Mouse (Mus musculus): ENCODE measurements around the gene Rnf167. TPM values are rescaled to one million over a fixed set of nuclear protein-coding genes. Genes with fewer than 3 reads are reported as not detected.
A peak's percentile ranks its signal among the peaks of the same experiment; 100 is the strongest.

The Rnf167 gene
- total RNA-seq, 2 experiments from 2014 or later: 72.6 to 80.7 TPM

- DNase-seq (ENCODE audit: low spot score in 2 of 2): no peak
These were observed 24.5 kb downstream of the Rnf167 start for GRCm38 (mm10) chr11:70671333-70672047.

GRCm38 (mm10) chr11:70674014-70674413, 27.0 kb downstream of the Rnf167 start:
- no peak for DNase-seq (ENCODE audit: low spot score in 2 of 2)

- DNase-seq (ENCODE audit: low spot score in 2 of 2): no peak
These were observed 27.5 kb downstream of the Rnf167 start for GRCm38 (mm10) chr11:70674501-70674900.

DNA sequence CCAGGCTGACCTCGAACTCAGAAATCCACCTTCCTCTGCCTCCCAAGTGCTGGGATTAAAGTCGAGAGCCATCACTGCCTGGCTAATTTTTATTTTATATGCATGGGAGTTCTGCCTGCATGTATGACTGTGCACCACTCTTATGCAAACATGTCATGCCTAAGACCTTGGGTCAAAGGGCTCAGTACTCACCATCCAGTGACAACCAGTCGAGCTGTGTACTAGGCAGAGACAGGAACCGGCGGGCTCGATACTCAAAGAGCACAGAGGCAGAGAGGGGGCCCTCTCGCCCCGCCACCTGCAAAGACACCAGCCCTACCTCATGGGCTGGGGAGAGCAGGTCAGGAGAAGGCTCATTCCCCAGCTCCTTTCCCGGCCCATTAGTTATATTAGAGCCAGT, 31.1 kb downstream of the Rnf167 start:
- no peak for DNase-seq (ENCODE audit: low spot score in 2 of 2)

DNA sequence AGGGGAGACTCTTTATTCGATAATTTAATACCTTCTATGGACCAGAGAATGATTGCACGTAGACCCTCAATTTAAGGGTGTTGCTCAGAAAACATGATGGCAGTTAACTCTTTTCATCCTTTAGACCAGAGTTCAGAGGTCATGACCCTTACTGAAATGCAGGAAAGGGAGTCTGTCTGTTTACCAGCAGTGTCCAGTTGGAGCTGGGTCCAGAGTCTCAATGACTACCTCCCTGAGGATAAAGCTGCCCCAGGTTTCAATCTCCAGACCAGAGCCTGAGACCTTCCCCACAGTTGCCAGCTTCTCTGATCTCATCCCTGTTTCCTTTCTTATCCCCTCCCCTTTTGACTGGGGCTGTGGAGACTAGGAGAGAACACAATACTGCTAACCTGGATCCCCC, 31.5 kb downstream of the Rnf167 start:
- no peak for DNase-seq (ENCODE audit: low spot score in 2 of 2)

- DNase-seq (ENCODE audit: low spot score in 2 of 2): no peak
These were observed 32.3 kb downstream of the Rnf167 start for GRCm38 (mm10) chr11:70679361-70679760.

DNA sequence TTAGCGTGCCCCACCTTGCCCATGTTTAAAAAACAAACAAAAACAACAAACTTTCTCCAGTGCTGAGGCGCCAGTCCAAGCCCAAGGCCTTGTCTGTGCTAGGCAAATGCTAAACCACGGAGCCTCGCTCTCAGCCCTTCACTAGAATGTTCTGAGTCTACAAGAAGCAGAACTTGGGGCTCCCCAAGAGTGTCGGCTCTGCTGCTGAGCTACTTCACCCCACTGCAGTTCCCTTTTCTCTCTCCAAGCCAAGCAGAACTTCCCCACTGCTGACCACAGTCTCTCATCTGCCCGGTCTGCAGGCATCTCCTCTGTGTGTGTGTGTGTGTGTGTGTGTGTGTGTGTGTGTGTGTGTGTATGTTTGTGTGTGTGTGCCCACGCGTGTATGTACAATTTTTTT, 32.9 kb downstream of the Rnf167 start:
- DNase-seq (ENCODE audit: low spot score in 2 of 2): no peak

- no peak for DNase-seq (ENCODE audit: low spot score in 2 of 2)
These were observed 34.1 kb downstream of the Rnf167 start for GRCm38 (mm10) chr11:70681170-70681569.

GRCm38 (mm10) chr11:70681897-70682581, 35.0 kb downstream of the Rnf167 start:
- no peak for DNase-seq (ENCODE audit: low spot score in 2 of 2)

- no peak for DNase-seq (ENCODE audit: low spot score in 2 of 2)
These were observed 36.6 kb downstream of the Rnf167 start for GRCm38 (mm10) chr11:70683640-70684039.

- DNase-seq (ENCODE audit: low spot score in 2 of 2): peak in 1 of 2 experiments; percentile 30
These were observed 40.0 kb downstream of the Rnf167 start for GRCm38 (mm10) chr11:70686901-70687566.

DNA sequence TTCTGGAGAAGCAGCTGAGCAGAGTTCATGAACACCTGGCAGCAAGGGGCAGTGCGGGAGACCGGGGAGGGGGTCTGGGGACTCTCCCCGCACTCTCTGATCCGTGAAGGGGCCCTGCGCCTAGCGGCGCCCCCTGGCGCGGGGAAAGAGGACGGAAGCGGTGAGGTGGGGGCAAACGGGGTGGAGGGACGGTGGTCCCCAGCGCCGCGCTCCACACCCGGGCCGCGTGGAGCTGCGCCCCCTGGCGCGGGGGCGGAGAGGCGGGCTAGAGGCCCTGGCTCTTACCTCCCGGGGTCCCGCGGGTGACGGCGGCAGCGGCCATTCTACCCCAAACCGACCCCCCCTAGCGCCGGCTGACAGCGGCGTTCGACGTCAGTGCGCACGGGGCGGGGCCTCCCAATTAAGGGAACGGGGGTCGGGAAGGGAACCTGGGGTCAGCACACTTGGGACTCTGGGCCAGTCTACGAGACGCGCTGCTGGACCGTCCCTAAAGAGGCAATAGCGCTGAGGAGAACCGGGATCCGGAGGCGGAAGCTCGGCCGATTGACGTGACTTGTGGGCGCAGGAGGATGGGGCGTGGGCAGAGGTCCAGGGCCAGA, 40.7 kb downstream of the Rnf167 start, which contains the start of gene Camta2:
Gene Camta2 (minus strand): TSS at position 505 of the 599 bp plus-strand sequence.
- DNase-seq (ENCODE audit: low spot score in 2 of 2): peak; percentile 85 to 92

DNA sequence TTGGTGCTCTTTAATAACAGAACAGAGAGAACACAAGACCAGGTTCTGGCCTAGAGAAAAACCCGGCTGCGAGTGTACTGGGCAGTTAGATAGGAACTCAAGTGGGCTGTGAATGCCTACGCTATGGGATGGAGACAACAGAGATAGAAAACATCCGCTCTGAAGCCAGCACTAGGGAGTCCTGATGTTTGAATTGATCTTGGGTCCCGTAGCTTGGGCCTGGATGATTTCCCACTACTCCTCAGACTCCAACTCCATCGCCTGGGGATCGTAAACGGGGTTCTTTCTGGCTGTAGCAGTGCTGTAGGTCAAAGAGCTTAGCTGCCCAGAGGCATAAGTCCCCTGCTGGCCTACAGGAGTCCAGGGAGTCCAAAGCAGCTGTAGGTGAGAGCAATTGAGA, 41.3 kb downstream of the Rnf167 start:
- no peak for DNase-seq (ENCODE audit: low spot score in 2 of 2)

DNA sequence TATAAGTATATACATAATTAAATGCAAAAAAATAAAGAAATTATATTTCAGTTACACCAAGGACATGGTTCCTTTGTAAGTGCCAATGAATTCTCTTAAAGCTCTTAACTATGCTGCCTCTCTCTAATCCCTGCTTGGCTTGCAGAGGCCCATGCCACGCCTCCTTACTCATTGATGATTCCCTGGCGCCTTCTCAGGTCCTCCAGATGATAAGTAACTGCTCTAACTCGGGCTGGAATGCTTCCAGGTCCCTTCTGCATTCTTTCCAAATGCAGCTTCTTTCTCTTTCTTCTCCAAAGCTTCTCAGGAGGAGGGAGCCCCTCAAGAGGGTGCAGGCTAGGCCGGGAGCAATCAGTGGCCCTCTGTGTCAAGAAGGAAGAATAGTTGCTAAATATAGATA, 42.5 kb downstream of the Rnf167 start:
- no peak for DNase-seq (ENCODE audit: low spot score in 2 of 2)

DNA sequence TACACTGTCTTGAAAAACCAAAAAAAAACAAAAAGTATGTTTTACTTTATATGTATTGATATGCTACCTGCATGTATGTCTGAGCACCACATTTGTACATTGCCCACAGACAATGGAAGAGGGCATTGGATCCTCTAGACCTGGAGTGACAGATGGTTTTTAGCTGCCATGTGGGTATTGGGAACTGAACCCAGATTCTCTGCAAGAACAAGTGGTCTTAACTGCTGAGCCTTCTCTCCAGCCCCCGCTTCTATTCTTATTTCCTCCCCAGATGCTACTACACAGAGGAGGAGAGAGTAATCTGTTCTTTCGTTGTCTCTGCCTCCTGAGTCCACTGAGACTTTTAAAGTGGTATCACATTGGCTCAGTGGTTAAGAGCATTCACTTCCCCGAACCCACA, 46.5 kb downstream of the Rnf167 start:
- no peak for DNase-seq (ENCODE audit: low spot score in 2 of 2)

GRCm38 (mm10) chr11:70697376-70697775, 50.3 kb downstream of the Rnf167 start:
- no peak for DNase-seq (ENCODE audit: low spot score in 2 of 2)

DNA sequence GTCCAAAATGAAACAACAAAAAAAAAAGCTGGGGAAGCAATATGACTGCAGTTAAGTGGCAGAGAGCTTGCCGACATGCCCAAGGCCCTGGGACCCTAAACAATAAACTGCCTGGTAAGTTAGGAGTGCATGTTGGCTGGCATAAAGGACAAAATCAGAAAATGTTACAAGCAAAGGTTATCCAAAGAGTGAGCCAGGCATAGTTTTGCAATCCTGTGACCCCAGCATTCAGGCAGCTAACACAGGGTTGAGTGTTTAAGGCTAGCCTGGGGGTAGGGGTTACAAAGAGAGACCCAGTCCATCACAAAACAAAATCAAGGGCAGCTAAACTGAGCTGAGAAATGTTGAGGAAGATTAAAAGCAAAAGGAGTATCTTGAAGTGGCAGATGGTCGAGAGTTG, 52.0 kb downstream of the Rnf167 start:
- no peak for DNase-seq (ENCODE audit: low spot score in 2 of 2)

DNA sequence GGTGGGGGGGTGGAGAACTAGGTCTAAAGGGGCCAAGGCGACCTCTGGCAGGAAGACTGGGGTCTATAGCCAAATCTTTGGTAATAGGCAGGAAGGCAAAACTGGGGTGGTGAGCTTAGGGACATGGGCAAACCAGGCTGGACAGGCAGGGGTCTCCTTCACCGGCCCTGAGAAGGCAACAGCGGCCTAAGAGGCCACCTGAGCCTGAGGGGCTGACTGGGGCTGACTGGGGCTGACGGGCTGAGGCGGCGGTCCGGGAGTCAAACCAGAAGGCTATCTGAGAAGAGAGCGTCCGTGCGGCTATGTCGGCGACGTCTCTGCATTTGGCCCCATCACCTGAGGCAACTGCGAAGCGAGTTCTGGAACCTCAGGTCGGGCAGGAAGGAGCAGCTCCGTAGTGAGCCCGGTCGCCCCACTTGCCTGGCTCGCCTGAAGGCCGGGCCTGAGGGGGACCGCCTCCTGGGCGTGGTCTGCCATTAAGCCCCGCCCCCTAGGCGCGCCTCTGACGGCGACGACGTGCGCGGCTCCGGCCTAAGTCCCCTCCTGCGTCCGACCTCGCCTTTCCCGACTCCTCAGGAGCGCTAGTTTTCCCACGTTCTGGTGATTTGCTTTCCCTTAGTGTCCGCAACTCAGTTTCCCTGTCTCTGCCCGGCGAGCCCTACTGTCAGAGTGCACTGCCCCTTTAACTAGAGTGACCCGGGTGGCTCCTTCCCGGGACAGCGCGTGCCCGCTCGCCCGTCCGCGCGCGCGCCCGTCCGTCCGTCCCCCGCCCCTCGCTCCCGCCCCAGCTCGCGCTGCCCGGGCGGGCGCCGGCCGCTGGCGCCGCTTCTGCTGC, 52.9 kb downstream of the Rnf167 start, which contains the start of the genes Inca1 and Kif1c:
Gene Inca1 (minus strand): TSS at position 434 of the 835 bp plus-strand sequence.
Gene Kif1c (plus strand): TSS at position 827 of the 835 bp plus-strand sequence.
- peak; percentile 97 to 98 for DNase-seq (ENCODE audit: low spot score in 2 of 2)

- peak; percentile 71 to 74 for DNase-seq (ENCODE audit: low spot score in 2 of 2)
These were observed 53.6 kb downstream of the Rnf167 start for GRCm38 (mm10) chr11:70700613-70701012.
